9 mouse cellular contexts compared by ENCODE assay signal in the genomic region with DNA sequence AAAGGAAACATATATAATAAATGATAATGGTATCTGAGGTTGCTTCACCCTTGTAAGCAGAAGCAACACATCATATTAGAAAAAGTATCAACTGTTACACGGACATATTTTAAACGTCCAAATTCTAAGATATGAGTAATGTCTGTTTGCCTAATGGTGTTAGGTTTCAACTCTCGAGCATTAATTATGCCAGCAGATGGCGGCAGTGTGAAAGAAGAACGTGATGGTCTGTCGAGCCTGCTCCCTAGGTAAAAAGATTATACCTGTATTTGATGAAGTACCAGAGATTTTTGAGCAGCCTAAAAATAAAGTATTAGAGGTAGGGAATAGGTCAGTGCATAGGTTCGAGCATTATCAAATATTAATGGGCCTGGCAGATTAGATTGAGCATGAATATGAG. TPM values are rescaled to one million over a fixed set of nuclear protein-coding genes. Genes with fewer than 3 reads are reported as not detected.
DNase-seq lines count a peak whose midpoint lies in the region; ATAC-seq lines count a peak whose summit lies in the region.
"Had no signal": no experiment of that assay in that cellular context is flagged by ENCODE, and none has a peak within 500 bp of the region (broad histone marks: within the 10 kb centered on the region; RNA-seq: fewer than 3 reads in every experiment).

No protein-coding gene starts in this region.

- DNase-seq in left cerebral cortex, adult 11 months (ENCODE audit: low spot score), result peak; percentile 59
- no peak for DNase-seq in left cerebral cortex, adult 8-10 months (ENCODE audit: low spot score in 2 of 2)
- peak; percentile 63 for DNase-seq in T-cell, adult 2 months (ENCODE audit: low spot score)
- DNase-seq in heart, postnatal 36 days, result peak; percentile 69 to 75
- DNase-seq in left cerebral cortex, postnatal 10 days (ENCODE audit: extremely low spot score in 1 of 2, low spot score in 2 of 2), result peak; percentile 47 to 58
- peak; percentile 62 for DNase-seq in thymus, postnatal 0 days (ENCODE audit: low spot score)

- intact Hi-C loops in heart, postnatal 36 days (cut with DNase I), result loop anchor here (1.0 to 10.0 kb wide), 4 partner anchors 82 to 365 kb away; a partner anchor contains a TSS
- intact Hi-C loops in left cerebral cortex, postnatal 10 days (cut with DNase I), result loop anchor here (5.0 kb wide), 1 partner anchor 83 kb away; no protein-coding TSS in a partner anchor

- ATAC-seq in common myeloid progenitor, adult 5-6 weeks (replicated peaks; ENCODE audit: low read depth, poor library complexity, severe bottlenecking), result peak; percentile 77
- peak; percentile 70; the same call in 1 of the 2 replicates for ATAC-seq in monocyte, adult 5-6 weeks (replicated peaks; ENCODE audit: insufficient number of reproducible peaks, low FRiP score, low TSS enrichment, poor library complexity, severe bottlenecking)

RNA-seq across cellular contexts. Expression of a gene that starts 2.8 kb away (rescaled TPM):
- total RNA-seq in left cerebral cortex, adult 8-10 months (2022), result under 1 TPM in 1 of 4 experiments, not detected in 3; 0.09 TPM
- 11.1 and 13.6 TPM in 2 replicates for total RNA-seq in common myeloid progenitor, adult 5-6 weeks (2017)
- 10 to 100 TPM; 34.7 to 38.5 TPM for total RNA-seq in heart, postnatal 36 days (2021)
- total RNA-seq in left cerebral cortex, postnatal 10 days (2021), result under 1 TPM; 0.11 to 0.59 TPM
- 0.75 to 2.2 TPM (median 0.78 TPM) in 3 replicates for total RNA-seq in monocyte, adult 5-6 weeks (2017)
- polyA plus RNA-seq in thymus, postnatal 0 days (2015; fragmentation: Nextera tagmentation; extraction: Ambion mirVana), result 1.1 and 1.7 TPM in 2 replicates

RNA-seq across cellular contexts. Expression of a gene that starts 13.4 kb away (rescaled TPM):
- total RNA-seq in left cerebral cortex, adult 8-10 months (2022), result 10 to 100 TPM; 64.1 to 83.4 (median 73.4) TPM
- 149 and 168 TPM in 2 replicates for total RNA-seq in common myeloid progenitor, adult 5-6 weeks (2017)
- total RNA-seq in heart, postnatal 36 days (2021), result 10 to 100 TPM; 25.8 to 26.8 TPM
- 10 to 100 TPM; 37.4 to 40.4 TPM for total RNA-seq in left cerebral cortex, postnatal 10 days (2021)
- total RNA-seq in monocyte, adult 5-6 weeks (2017), result 96.4 to 134 TPM (median 134 TPM) in 3 replicates
- 33.8 and 36.1 TPM in 2 replicates for polyA plus RNA-seq in thymus, postnatal 0 days (2015; fragmentation: Nextera tagmentation; extraction: Ambion mirVana)

RNA-seq across cellular contexts. Expression of a gene that starts 35.6 kb away (rescaled TPM):
- not detected for total RNA-seq in left cerebral cortex, adult 8-10 months (2022)
- not detected in 2 replicates for total RNA-seq in common myeloid progenitor, adult 5-6 weeks (2017)
- not detected for total RNA-seq in heart, postnatal 36 days (2021)
- total RNA-seq in left cerebral cortex, postnatal 10 days (2021), result not detected
- not detected in 3 replicates for total RNA-seq in monocyte, adult 5-6 weeks (2017)
- polyA plus RNA-seq in thymus, postnatal 0 days (2015; fragmentation: Nextera tagmentation; extraction: Ambion mirVana), result not detected in 2 replicates
- polyA plus RNA-seq: embryonic facial prominence, embryonic 13.5 days had no signal

RNA-seq across cellular contexts. Expression of a gene that starts 47.7 kb away (rescaled TPM):
- not detected for total RNA-seq in left cerebral cortex, adult 8-10 months (2022)
- not detected in 2 replicates for total RNA-seq in common myeloid progenitor, adult 5-6 weeks (2017)
- not detected for total RNA-seq in heart, postnatal 36 days (2021)
- total RNA-seq in left cerebral cortex, postnatal 10 days (2021), result not detected
- not detected in 3 replicates for total RNA-seq in monocyte, adult 5-6 weeks (2017)
- not detected in 2 replicates for polyA plus RNA-seq in thymus, postnatal 0 days (2015; fragmentation: Nextera tagmentation; extraction: Ambion mirVana)
- polyA plus RNA-seq: embryonic facial prominence, embryonic 13.5 days had no signal

RNA-seq across cellular contexts. Expression of a gene that starts 54.3 kb away (rescaled TPM):
- total RNA-seq in left cerebral cortex, adult 8-10 months (2022), result 10 to 100 TPM; 65.9 to 72.3 (median 69.2) TPM
- 54.5 and 81.2 TPM in 2 replicates for total RNA-seq in common myeloid progenitor, adult 5-6 weeks (2017)
- total RNA-seq in heart, postnatal 36 days (2021), result 10 to 100 TPM; 64.7 to 66.9 TPM
- 10 to 100 TPM; 60.5 to 67.2 TPM for total RNA-seq in left cerebral cortex, postnatal 10 days (2021)
- 58.6 to 80.8 TPM (median 72.0 TPM) in 3 replicates for total RNA-seq in monocyte, adult 5-6 weeks (2017)
- 82.0 and 82.7 TPM in 2 replicates for polyA plus RNA-seq in thymus, postnatal 0 days (2015; fragmentation: Nextera tagmentation; extraction: Ambion mirVana)

Comparison
In these comparisons a context has a peak if more than half of its experiments do, and no peak if none do; other contexts are left out.
1. DNase-seq: peak in left cerebral cortex, adult 11 months (single experiment), T-cell, adult 2 months (single experiment), heart, postnatal 36 days (2 of 2), left cerebral cortex, postnatal 10 days (2 of 2) and thymus, postnatal 0 days (single experiment); none in left cerebral cortex, adult 8-10 months (0 of 2).